Mouse (Mus musculus) left cerebral cortex, postnatal 10 days (tissue): ENCODE measurements around the gene Meis2. TPM values are rescaled to one million over a fixed set of nuclear protein-coding genes. Genes with fewer than 3 reads are reported as not detected.

Experiments used
- DNase-seq, 2 experiments: peaks; one replicate each; pipeline ENCODE4 v3.0.0; 2021 to 2022; ENCODE audit warnings: low spot score in 2 of 2, mixed read lengths in 1 of 2; ENCODE audit errors: extremely low spot score in 1 of 2
- intact Hi-C: fragments of 180-260 bp; cut with DNase I; formaldehyde crosslinking; loops from one replicate; pipeline ENCODE4 v1.15.1; 2025
- total RNA-seq, 2 experiments: library from RNA; stranded (reverse); gene quantifications; 2 replicates each; pipeline ENCODE4 v1.2.3; 2021

The Meis2 gene
- total RNA-seq, 2 experiments from 2014 or later: 98.2 to 110 TPM

GRCm38 (mm10) chr2:116070614-116071425, 5.2 kb upstream of the Meis2 start:
- DNase-seq: no peak
- intact Hi-C loops: loop anchor here (5.0 to 10.0 kb wide), 4 partner anchors 559 to 1446 kb away; no protein-coding TSS in a partner anchor

GRCm38 (mm10) chr2:116069451-116070225, 4.0 kb upstream of the Meis2 start:
- intact Hi-C loops: loop anchor here (2.0 to 10.0 kb wide), 7 partner anchors 213 to 1445 kb away; no protein-coding TSS in a partner anchor
- DNase-seq: no peak

GRCm38 (mm10) chr2:116068901-116069300, 3.3 kb upstream of the Meis2 start:
- intact Hi-C loops: loop anchor here (2.0 to 10.0 kb wide), 3 partner anchors 212 to 802 kb away; no protein-coding TSS in a partner anchor
- no peak for DNase-seq

- intact Hi-C loops: loop anchor here (2.0 to 10.0 kb wide), 3 partner anchors 212 to 801 kb away; no protein-coding TSS in a partner anchor
- no peak for DNase-seq
These were observed 2.8 kb upstream of the Meis2 start for GRCm38 (mm10) chr2:116068461-116068860.

GRCm38 (mm10) chr2:116067711-116068110, 2.1 kb upstream of the Meis2 start:
- DNase-seq: no peak
- intact Hi-C loops: loop anchor here (2.0 to 10.0 kb wide), 3 partner anchors 211 to 800 kb away; no protein-coding TSS in a partner anchor

- DNase-seq: peak in 1 of 2 experiments; percentile 85
- intact Hi-C loops: loop anchor here (5.0 to 10.0 kb wide), 2 partner anchors 412 to 800 kb away; no protein-coding TSS in a partner anchor
These were observed 1.4 kb upstream of the Meis2 start for GRCm38 (mm10) chr2:116067065-116067497.

DNA sequence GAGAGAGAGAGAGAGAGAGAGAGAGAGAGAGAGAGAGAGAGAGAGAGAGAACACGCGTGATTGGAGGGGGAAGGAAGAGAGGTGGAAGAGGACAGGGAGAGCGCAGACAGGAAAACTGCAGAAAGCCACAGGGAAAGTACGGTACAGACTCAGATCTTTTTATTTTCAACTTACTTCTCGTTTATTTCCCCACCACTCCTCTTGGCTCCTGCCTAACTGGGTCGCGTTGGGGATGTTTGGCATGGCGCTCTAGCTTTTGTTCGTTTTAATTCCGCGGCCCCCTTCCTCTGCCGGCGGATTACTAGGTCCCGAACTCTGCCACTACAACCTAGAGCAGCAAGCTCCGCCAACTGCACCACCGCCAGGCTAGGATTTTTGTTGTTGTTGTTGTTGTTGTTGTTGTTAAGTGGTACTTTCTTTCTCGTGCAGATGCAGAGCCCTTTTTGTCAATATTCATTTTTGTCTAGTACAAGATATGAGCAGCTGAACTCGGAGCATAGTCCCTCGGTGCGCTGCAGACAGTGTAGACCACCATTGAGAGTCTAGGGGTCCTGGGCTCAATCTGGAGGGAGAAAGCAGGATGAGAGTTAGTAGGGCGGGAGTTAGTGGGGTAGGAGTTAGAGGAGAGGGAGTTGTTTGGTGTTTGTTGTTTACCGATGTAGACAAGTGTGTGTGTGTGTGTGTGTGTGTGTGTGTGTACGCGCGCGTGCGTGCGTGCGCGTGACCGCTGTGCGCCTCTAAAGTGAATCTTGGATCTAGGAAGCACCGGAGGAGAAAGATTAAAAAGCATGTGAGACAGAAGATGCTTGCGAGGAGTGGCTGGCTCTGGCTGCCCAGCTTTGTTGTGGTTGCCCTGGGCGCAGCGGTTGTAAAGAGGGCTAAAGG, 660 bp upstream of the Meis2 start:
- no peak for DNase-seq
- intact Hi-C loops: loop anchor here (5.0 to 10.0 kb wide), 2 partner anchors 411 to 799 kb away; no protein-coding TSS in a partner anchor

- DNase-seq: no peak
- intact Hi-C loops: loop anchor here (5.0 to 10.0 kb wide), 2 partner anchors 410 to 798 kb away; no protein-coding TSS in a partner anchor
These were observed 582 bp downstream of the Meis2 start for GRCm38 (mm10) chr2:116065057-116065456.

DNA sequence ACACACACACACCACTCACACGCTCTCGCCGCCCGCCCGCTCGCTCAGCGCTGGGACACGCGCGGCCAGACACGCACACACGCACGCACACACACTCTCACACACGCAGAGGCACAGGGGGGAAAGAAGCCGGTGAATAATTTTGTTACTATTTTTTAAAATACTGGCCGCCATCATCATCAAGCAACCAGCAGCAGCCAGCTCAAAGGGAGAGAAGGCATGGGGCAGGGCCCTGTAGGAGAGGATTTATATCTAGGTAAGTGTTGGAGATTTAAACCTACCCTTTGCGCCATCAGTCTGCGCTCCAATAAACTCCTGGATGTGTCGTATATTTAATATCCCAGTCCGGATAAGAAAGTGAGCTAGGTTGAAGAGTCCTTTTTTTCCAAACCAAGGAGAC, 1.1 kb downstream of the Meis2 start:
- no peak for DNase-seq
- intact Hi-C loops: loop anchor here (10.0 kb wide), 1 partner anchor 410 kb away; no protein-coding TSS in a partner anchor

- no peak for DNase-seq
- intact Hi-C loops: loop anchor here (10.0 kb wide), 1 partner anchor 409 kb away; no protein-coding TSS in a partner anchor
These were observed 1.8 kb downstream of the Meis2 start for GRCm38 (mm10) chr2:116063819-116064293.

DNA sequence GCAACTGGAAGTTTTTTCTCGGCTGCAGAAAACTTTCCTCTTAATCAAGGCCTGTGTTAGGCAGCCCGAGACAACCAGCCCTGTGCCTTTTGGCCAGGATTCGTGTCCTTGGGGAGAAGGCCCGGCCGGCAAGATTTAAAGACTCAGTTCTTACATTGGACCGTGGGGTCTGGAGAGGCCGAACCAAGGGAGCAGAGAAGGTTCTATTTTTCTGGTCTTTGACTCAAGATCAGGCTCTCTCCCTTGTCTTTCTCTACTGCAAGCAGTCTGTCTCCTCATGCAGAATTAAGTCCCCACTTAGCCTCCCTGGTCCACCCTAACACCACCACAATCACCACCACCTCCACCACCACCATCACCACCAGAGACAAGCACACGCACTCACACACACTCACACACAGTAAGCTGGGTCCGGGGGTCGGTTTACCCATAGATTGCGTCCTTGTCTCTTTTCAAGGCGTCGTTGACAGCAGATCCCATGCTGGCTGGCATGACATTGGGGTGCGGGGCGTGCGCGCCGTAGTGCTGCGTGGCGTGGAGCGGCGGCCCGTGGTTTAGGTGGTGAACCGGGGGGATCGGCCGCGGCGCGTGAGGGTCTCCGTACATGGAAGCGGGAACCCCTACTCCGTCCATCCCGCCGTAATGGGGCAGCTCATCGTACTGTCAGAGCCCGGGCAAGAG, 2.7 kb downstream of the Meis2 start:
- intact Hi-C loops: loop anchor here (10.0 kb wide), 1 partner anchor 408 kb away; no protein-coding TSS in a partner anchor
- no peak for DNase-seq

- intact Hi-C loops: loop anchor here (10.0 kb wide), 1 partner anchor 407 kb away; no protein-coding TSS in a partner anchor
- DNase-seq: no peak
These were observed 3.4 kb downstream of the Meis2 start for GRCm38 (mm10) chr2:116062251-116062651.

DNA sequence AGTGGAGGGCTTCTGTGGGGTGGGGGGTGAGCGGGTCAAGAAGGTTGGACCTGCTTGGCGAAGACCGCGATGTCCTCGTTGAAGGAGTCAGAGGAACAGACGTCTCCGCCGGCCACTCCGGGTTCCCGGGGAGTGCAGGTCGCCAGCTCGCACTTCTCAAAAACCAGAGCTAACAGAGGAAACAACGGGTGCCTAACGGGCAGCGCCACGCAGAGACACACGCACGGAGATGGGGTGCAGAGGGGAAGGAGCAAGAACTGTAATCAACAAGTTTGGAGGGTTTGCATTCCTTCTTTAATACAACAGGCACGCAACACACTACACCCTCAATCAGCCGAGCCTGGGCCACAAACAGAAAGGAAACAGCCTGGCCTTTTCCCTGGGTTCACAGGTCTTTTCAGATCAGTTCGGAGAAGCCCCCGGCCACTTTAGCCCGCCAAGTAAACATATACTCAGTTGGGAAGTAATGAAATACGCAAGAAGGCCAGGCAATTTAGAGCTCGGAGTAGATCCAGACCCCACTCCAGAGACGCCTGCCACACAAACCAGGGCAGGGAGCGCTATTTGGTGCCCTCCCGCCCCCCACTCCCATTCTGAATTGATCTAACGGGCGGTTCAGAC, 4.1 kb downstream of the Meis2 start:
- DNase-seq: no peak
- intact Hi-C loops: loop anchor here (10.0 kb wide), 1 partner anchor 407 kb away; no protein-coding TSS in a partner anchor

GRCm38 (mm10) chr2:116060701-116061400, 4.8 kb downstream of the Meis2 start:
- DNase-seq: no peak
- intact Hi-C loops: loop anchor here (10.0 kb wide), 1 partner anchor 406 kb away; no protein-coding TSS in a partner anchor

DNA sequence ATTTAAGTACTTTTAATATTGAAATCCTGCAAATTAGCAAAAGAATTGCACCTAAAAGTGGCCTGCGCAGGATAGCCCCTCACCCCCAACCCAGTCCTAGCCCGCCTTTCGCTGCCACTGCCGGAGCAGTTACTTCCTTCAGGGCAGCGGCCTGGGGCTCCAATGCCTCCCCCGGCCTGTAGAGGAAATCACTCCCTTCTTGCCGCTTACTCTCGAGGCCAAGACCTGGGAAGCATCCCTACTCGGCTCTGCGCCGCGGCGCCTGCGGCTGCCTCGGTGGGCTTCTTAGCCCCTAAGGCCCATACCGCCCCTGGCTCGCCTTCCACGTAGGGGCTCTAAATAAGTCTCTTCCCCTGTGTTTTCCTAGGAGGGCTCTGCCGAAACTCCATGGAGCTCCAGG, 5.4 kb downstream of the Meis2 start:
- DNase-seq: no peak
- intact Hi-C loops: loop anchor here (10.0 kb wide), 1 partner anchor 405 kb away; no protein-coding TSS in a partner anchor

- no peak for DNase-seq
- intact Hi-C loops: loop anchor here (10.0 kb wide), 1 partner anchor 405 kb away; no protein-coding TSS in a partner anchor
These were observed 6.0 kb downstream of the Meis2 start for GRCm38 (mm10) chr2:116059661-116060060.
